Mouse (Mus musculus): ENCODE measurements around the gene Gtf3c5.

GRCm38 (mm10) chr2:28620522-28620921 lies 37.0 kb upstream of the Gtf3c5 start:
- TF ChIP-seq CTCF (IDR thresholded peaks at IDR 0.05; ENCODE audit: control insufficient read depth, insufficient read depth, low read length) = no peak
- no peak for TF ChIP-seq POLR2A (IDR thresholded peaks at IDR 0.05; ENCODE audit: borderline replicate concordance, control insufficient read depth, low read depth, low read length)
